Comparison of ENCODE assay signal across 13 mouse cellular contexts in genomic region chr10:57572130-57572529, GRCm38 (mm10). TPM values are rescaled to one million over a fixed set of nuclear protein-coding genes. Genes with fewer than 3 reads are reported as not detected.
DNase-seq lines count a peak whose midpoint lies in the region; ATAC-seq lines count a peak whose summit lies in the region.
"Had no signal": no experiment of that assay in that cellular context is flagged by ENCODE, and none has a peak within 500 bp of the region (broad histone marks: within the 10 kb centered on the region; RNA-seq: fewer than 3 reads in every experiment).

No protein-coding gene starts in this region.

- no peak overlapping the region for H3K9ac ChIP-seq in embryonic facial prominence, embryonic 14.5 days (ENCODE audit: low read depth, low read length)
- H3K9ac ChIP-seq in midbrain, embryonic 11.5 days (ENCODE audit: low read length): no peak overlapping the region
- H3K9ac ChIP-seq: heart, embryonic 15.5 days; stomach, embryonic 15.5 days had no signal

- H3K27ac ChIP-seq in embryonic facial prominence, embryonic 14.5 days (replicated peaks; ENCODE audit: low read depth, low read length): no peak overlapping the region
- peak overlapping the region; percentile 60 for H3K27ac ChIP-seq in midbrain, embryonic 11.5 days (ENCODE audit: low read depth, low read length)
- H3K27ac ChIP-seq: heart, embryonic 15.5 days; stomach, embryonic 15.5 days had no signal

- no peak for ATAC-seq in embryonic facial prominence, embryonic 14.5 days (ENCODE audit: low read depth)
- peak; percentile 47 for ATAC-seq in midbrain, embryonic 11.5 days (ENCODE audit: low FRiP score)
- no peak for ATAC-seq in inflammation-experienced regulatory T-cells, adult 6 months

- 50% methylated on average over 4 of the region's 4 CpGs for WGBS in embryonic facial prominence, embryonic 14.5 days
- 18% methylated on average over 4 of the region's 4 CpGs for WGBS in midbrain, embryonic 11.5 days

- no peak overlapping the region for H3K4me2 ChIP-seq in embryonic facial prominence, embryonic 14.5 days (ENCODE audit: low read depth, low read length)
- H3K4me2 ChIP-seq in midbrain, embryonic 11.5 days: no peak overlapping the region
- H3K4me2 ChIP-seq: heart, embryonic 15.5 days; stomach, embryonic 15.5 days had no signal

- no peak overlapping the region for H3K4me3 ChIP-seq in embryonic facial prominence, embryonic 14.5 days (ENCODE audit: low read depth, low read length)
- H3K4me3 ChIP-seq in midbrain, embryonic 11.5 days (ENCODE audit: low read depth, low read length): no peak overlapping the region
- H3K4me3 ChIP-seq: heart, embryonic 15.5 days; megakaryocyte, embryonic 14.5 days; stomach, embryonic 15.5 days had no signal

- H3K9me3 ChIP-seq in embryonic facial prominence, embryonic 14.5 days (ENCODE audit: control insufficient read depth, low read length): no peaks in the 10 kb centered on the region
- H3K9me3 ChIP-seq in midbrain, embryonic 11.5 days (ENCODE audit: control insufficient read depth, low read length): no peaks in the 10 kb centered on the region
- H3K9me3 ChIP-seq: heart, embryonic 15.5 days; megakaryocyte, embryonic 14.5 days; stomach, embryonic 15.5 days had no signal

- peak; percentile 90 for DNase-seq in Muller cell, postnatal 12 days (ENCODE audit: inconsistent ontology term)
- DNase-seq in cerebellum, adult 11 months: peak; percentile 49
- DNase-seq in embryonic facial prominence, embryonic 14.5 days (ENCODE audit: low spot score): peak; percentile 31
- DNase-seq in midbrain, embryonic 11.5 days (ENCODE audit: low spot score, missing footprints): peak; percentile 88
- no peak for DNase-seq in thymus, postnatal 14 days
- DNase-seq in thymus, postnatal 10 days (ENCODE audit: low spot score in 2 of 2): no peak
- DNase-seq: adrenal gland, adult 2 months; kidney, adult 18-20 months; layer of hippocampus, postnatal 36 days had no signal

- H3K27me3 ChIP-seq in embryonic facial prominence, embryonic 14.5 days (replicated peaks; ENCODE audit: control insufficient read depth, insufficient read depth, low read length): no peaks in the 10 kb centered on the region
- H3K27me3 ChIP-seq in midbrain, embryonic 11.5 days (ENCODE audit: control insufficient read depth, insufficient read depth, low read length): no peaks in the 10 kb centered on the region
- H3K27me3 ChIP-seq: heart, embryonic 15.5 days; megakaryocyte, embryonic 14.5 days; stomach, embryonic 15.5 days had no signal

- no peaks in the 10 kb centered on the region for H3K36me3 ChIP-seq in embryonic facial prominence, embryonic 14.5 days (ENCODE audit: control insufficient read depth, insufficient read depth, low read length)
- H3K36me3 ChIP-seq in midbrain, embryonic 11.5 days (ENCODE audit: control insufficient read depth, insufficient read depth, low read length): no peaks in the 10 kb centered on the region
- H3K36me3 ChIP-seq: heart, embryonic 15.5 days; stomach, embryonic 15.5 days had no signal

- H3K4me1 ChIP-seq in embryonic facial prominence, embryonic 14.5 days (ENCODE audit: control insufficient read depth, insufficient read depth, low read length): no peaks in the 10 kb centered on the region
- H3K4me1 ChIP-seq in midbrain, embryonic 11.5 days (ENCODE audit: control insufficient read depth, insufficient read depth, low read length): peaks cover 15% of the 10 kb centered on the region
- H3K4me1 ChIP-seq: heart, embryonic 15.5 days; stomach, embryonic 15.5 days had no signal

RNA-seq across cellular contexts. Expression of gene Serinc1, which starts 39.8 kb away (rescaled TPM):
- polyA plus RNA-seq in embryonic facial prominence, embryonic 14.5 days (2014; fragmentation: Nextera tagmentation; extraction: Ambion mirVana): 172 and 178 TPM in 2 replicates
- 243 and 274 TPM in 2 replicates for polyA plus RNA-seq in midbrain, embryonic 11.5 days (2014; fragmentation: Nextera tagmentation; extraction: Ambion mirVana)
- polyA plus RNA-seq in inflammation-experienced regulatory T-cells, adult 6 months (2017; shearing (Covaris generic)): 100 to 1,000 TPM; 100 to 133 (median 115) TPM

RNA-seq across cellular contexts. Expression of gene Pkib, which starts 59.7 kb away (rescaled TPM):
- polyA plus RNA-seq in embryonic facial prominence, embryonic 14.5 days (2014; fragmentation: Nextera tagmentation; extraction: Ambion mirVana): 1.2 and 1.5 TPM in 2 replicates
- 6.1 and 8.8 TPM in 2 replicates for polyA plus RNA-seq in midbrain, embryonic 11.5 days (2014; fragmentation: Nextera tagmentation; extraction: Ambion mirVana)
- polyA plus RNA-seq in inflammation-experienced regulatory T-cells, adult 6 months (2017; shearing (Covaris generic)): 1 to 10 TPM in 1 of 3 experiments, under 1 TPM in 1, not detected in 1; 0.36 to 1.7 TPM

Comparison
In these comparisons a context has a peak if more than half of its experiments do, and no peak if none do; other contexts are left out.
1. DNase-seq: peak in Muller cell, postnatal 12 days (single experiment), cerebellum, adult 11 months (single experiment), embryonic facial prominence, embryonic 14.5 days (single experiment) and midbrain, embryonic 11.5 days (single experiment); none in thymus, postnatal 14 days (single experiment) and thymus, postnatal 10 days (0 of 2).